In genomic region chr11:82907651-82908607, GRCm38 (mm10) we compare ENCODE assay signal across 8 mouse cellular contexts. TPM values are rescaled to one million over a fixed set of nuclear protein-coding genes. Genes with fewer than 3 reads are reported as not detected.
A peak's percentile ranks its signal among the peaks of the same experiment; 100 is the strongest.
DNase-seq lines count a peak whose midpoint lies in the region; ATAC-seq and TF ChIP-seq lines count a peak whose summit lies in the region.

Gene Nle1 (minus strand): TSS chr11:82908411.

- WGBS in forebrain, embryonic 16.5 days: 1% methylated on average over 71 of the region's 73 CpGs
- 2% methylated on average over 69 of the region's 73 CpGs for WGBS in lung, embryonic 14.5 days
- 1% methylated on average over 73 of the region's 73 CpGs for WGBS in olfactory bulb, adult 2 months
- 2% methylated on average over 73 of the region's 73 CpGs for WGBS in thymus, adult 2 months

- H3K4me3 ChIP-seq in ES-E14 (ENCODE audit: insufficient read depth in 1 of 2, low read depth in 1 of 2, low read length in 2 of 2, poor library complexity in 1 of 2, severe bottlenecking in 1 of 2): peak within 1 kb of the TSS; percentile 79 to 95
- peak within 1 kb of the TSS; percentile 81 for H3K4me3 ChIP-seq in forebrain, embryonic 16.5 days (replicated peaks; ENCODE audit: low read length)
- peak within 1 kb of the TSS; percentile 96 for H3K4me3 ChIP-seq in layer of hippocampus, adult 2 months
- peak within 1 kb of the TSS; percentile 66 for H3K4me3 ChIP-seq in lung, embryonic 14.5 days (ENCODE audit: low read depth, low read length)
- peak within 1 kb of the TSS; percentile 97 for H3K4me3 ChIP-seq in olfactory bulb, adult 2 months (ENCODE audit: insufficient read depth, low read depth, low read length)
- peak within 1 kb of the TSS; percentile 89 for H3K4me3 ChIP-seq in thymus, adult 2 months (ENCODE audit: control insufficient read depth, insufficient read depth, low read length)

- H3K9me3 ChIP-seq in ES-E14 (ENCODE audit: control insufficient read depth, insufficient read depth, low read depth, low read length): no peaks in the 10 kb centered on the region
- no peaks in the 10 kb centered on the region for H3K9me3 ChIP-seq in forebrain, embryonic 16.5 days (ENCODE audit: control insufficient read depth, low read length)
- H3K9me3 ChIP-seq in lung, embryonic 14.5 days (ENCODE audit: low read depth, low read length): no peaks in the 10 kb centered on the region

- peaks cover 26% of the 10 kb centered on the region for H3K36me3 ChIP-seq in ES-E14 (ENCODE audit: control insufficient read depth, insufficient read depth, low read length, poor library complexity, severe bottlenecking)
- H3K36me3 ChIP-seq in forebrain, embryonic 16.5 days (ENCODE audit: control insufficient read depth, insufficient read depth): peaks cover 12% of the 10 kb centered on the region
- H3K36me3 ChIP-seq in lung, embryonic 14.5 days (ENCODE audit: insufficient read depth): peaks cover 38% of the 10 kb centered on the region
- H3K36me3 ChIP-seq in thymus, adult 2 months (ENCODE audit: control insufficient read depth, insufficient read depth, low read length): peaks cover 9% of the 10 kb centered on the region

- peak; percentile 97 for TF ChIP-seq CTCF in layer of hippocampus, adult 2 months (conservative IDR thresholded peaks at IDR 0.05)
- TF ChIP-seq CTCF in lung, embryonic 14.5 days (IDR thresholded peaks at IDR 0.05; ENCODE audit: low read depth): peak; percentile 93
- TF ChIP-seq CTCF in olfactory bulb, adult 2 months (IDR thresholded peaks at IDR 0.05; ENCODE audit: insufficient read depth, low read depth, low read length): peak; percentile 79
- TF ChIP-seq CTCF in thymus, adult 2 months (IDR thresholded peaks at IDR 0.05; ENCODE audit: borderline replicate concordance, control insufficient read depth, extremely low read depth, insufficient read depth, low read length, poor library complexity): peak; percentile 96

- H3K4me2 ChIP-seq in forebrain, embryonic 16.5 days (ENCODE audit: low read length): peak within 1 kb of the TSS; percentile 65
- H3K4me2 ChIP-seq in lung, embryonic 14.5 days: peak within 1 kb of the TSS; percentile 82

- ATAC-seq in forebrain, embryonic 16.5 days: peak; percentile 92
- peak; percentile 77 for ATAC-seq in lung, embryonic 14.5 days (ENCODE audit: insufficient read depth)

- in situ Hi-C loops in ES-E14 (cut with MboI; ENCODE audit: low sequenced_read_pairs in 2 of 2, unreplicated experiment in 2 of 2): no loop called here

- peaks cover 2 to 14% of the 10 kb centered on the region in 2 experiments; a peak in 1 of 4 replicates for H3K4me1 ChIP-seq in ES-E14 (ENCODE audit: control insufficient read depth in 2 of 2, insufficient read depth in 2 of 2, low read length in 2 of 2, poor library complexity in 1 of 2)
- peaks cover 10% of the 10 kb centered on the region for H3K4me1 ChIP-seq in forebrain, embryonic 16.5 days (replicated peaks; ENCODE audit: control insufficient read depth, insufficient read depth, low read length)
- 0 out of 2 replicates have a peak, but pooled peaks cover 4% of the 10 kb centered on the region for H3K4me1 ChIP-seq in lung, embryonic 14.5 days (ENCODE audit: insufficient read depth)
- H3K4me1 ChIP-seq in olfactory bulb, adult 2 months (ENCODE audit: control insufficient read depth, insufficient read depth, low read length): peaks cover 5% of the 10 kb centered on the region
- H3K4me1 ChIP-seq in thymus, adult 2 months (replicated peaks; ENCODE audit: control insufficient read depth, insufficient read depth, low read length): peaks cover 10% of the 10 kb centered on the region

- no peaks in the 10 kb centered on the region for H3K27me3 ChIP-seq in forebrain, embryonic 16.5 days (replicated peaks; ENCODE audit: control insufficient read depth, insufficient read depth, low read length)
- no peaks in the 10 kb centered on the region for H3K27me3 ChIP-seq in lung, embryonic 14.5 days (ENCODE audit: insufficient read depth, low read length)
- H3K27me3 ChIP-seq in thymus, adult 2 months (ENCODE audit: control insufficient read depth, insufficient read depth, low read length): no peaks in the 10 kb centered on the region

- peak; percentile 37; the same call in 1 of the 2 replicates for TF ChIP-seq POLR2A in olfactory bulb, adult 2 months (IDR thresholded peaks at IDR 0.05; ENCODE audit: insufficient read depth, low read depth, low read length)
- TF ChIP-seq POLR2A in thymus, adult 2 months (IDR thresholded peaks at IDR 0.05; ENCODE audit: control insufficient read depth, extremely low read depth, insufficient read depth, low read length, poor library complexity): no peak

- intact Hi-C loops in heart, postnatal 36 days (cut with DNase I): no loop called here

- peak within 1 kb of the TSS; percentile 93 for H3K9ac ChIP-seq in ES-E14 (ENCODE audit: insufficient read depth, low read depth, low read length, poor library complexity, severe bottlenecking)
- peak within 1 kb of the TSS; percentile 79 for H3K9ac ChIP-seq in forebrain, embryonic 16.5 days (replicated peaks; ENCODE audit: low read depth, low read length)
- peak within 1 kb of the TSS; percentile 64 for H3K9ac ChIP-seq in lung, embryonic 14.5 days

- DNase-seq in ES-E14 (ENCODE audit: low read depth, low spot score): peak; percentile 91
- peak; percentile 87 for DNase-seq in cerebellum, adult 11-12 months
- DNase-seq in heart, postnatal 36 days: peak; percentile 94 to 98
- peak; percentile 91 to 97 for DNase-seq in layer of hippocampus, adult 2 months (ENCODE audit: low spot score in 2 of 2)
- DNase-seq in lung, embryonic 14.5 days: peak; percentile 96
- DNase-seq in thymus, adult 2 months: peak; percentile 95

- H3K27ac ChIP-seq in ES-E14 (ENCODE audit: insufficient read depth, low read depth, low read length, poor library complexity, severe bottlenecking): no peak within 1 kb of the TSS
- H3K27ac ChIP-seq in forebrain, embryonic 16.5 days (ENCODE audit: low read length): no peak within 1 kb of the TSS; the same call in 1 of the 2 replicates
- peak within 1 kb of the TSS; percentile 76 for H3K27ac ChIP-seq in layer of hippocampus, adult 2 months
- H3K27ac ChIP-seq in lung, embryonic 14.5 days (ENCODE audit: low read depth): peak within 1 kb of the TSS; percentile 8; the same call in 1 of the 2 replicates
- no peak within 1 kb of the TSS for H3K27ac ChIP-seq in olfactory bulb, adult 2 months (ENCODE audit: insufficient read depth, low read depth, low read length)
- H3K27ac ChIP-seq in thymus, adult 2 months (ENCODE audit: control insufficient read depth, insufficient read depth, low read length): no peak within 1 kb of the TSS

TF ChIP-seq in ES-E14, 5 proteins besides CTCF, POLR2A, EP300 and RAD21:
- TF ChIP-seq HCFC1 (IDR thresholded peaks at IDR 0.05; ENCODE audit: borderline replicate concordance, insufficient read depth, low read length) (0 out of 2 replicates have a peak, but pooled peaks have one; percentile 61), ZNF384 (IDR thresholded peaks at IDR 0.05; ENCODE audit: low read depth, low read length) (no peak)
TF ChIP-seq in ES-E14: peak in this region for 1.

RNA-seq across cellular contexts. Expression of gene Nle1, which starts in this region (rescaled TPM):
- total RNA-seq in ES-E14 (2012; rRNA removed): 61.5 and 97.9 TPM in 2 replicates
- polyA plus RNA-seq in forebrain, embryonic 16.5 days (2015; fragmentation: Nextera tagmentation; extraction: Ambion mirVana): 33.3 and 39.7 TPM in 2 replicates
- total RNA-seq in heart, postnatal 36 days (2021): 10 to 100 TPM; 11.3 to 13.3 TPM
- total RNA-seq in layer of hippocampus, adult 2 months (2021): 10 to 100 TPM; 46.0 to 48.8 TPM
- 33.0 and 37.4 TPM in 2 replicates for polyA plus RNA-seq in lung, embryonic 14.5 days (2014; fragmentation: Nextera tagmentation; extraction: Ambion mirVana)
- not detected in 2 replicates for polyA plus RNA-seq in olfactory bulb, adult 2 months (2012; ENCODE audit: insufficient read depth, insufficient read length, low replicate concordance, missing spikeins)
- 81.4 and 85.8 TPM in 2 replicates for polyA plus RNA-seq in thymus, adult 2 months (2012; rRNA removed)

Comparison
In these comparisons a context has a peak if more than half of its experiments do, and no peak if none do; other contexts are left out.
1. RNA of gene Nle1 (polyA plus RNA-seq): 81.4 to 85.8 TPM in thymus, adult 2 months, 33.3 to 39.7 TPM in forebrain, embryonic 16.5 days and 33.0 to 37.4 TPM in lung, embryonic 14.5 days; not detected in olfactory bulb, adult 2 months; every median in the first group is over 10 times any median in the second.
2. H3K27ac ChIP-seq: peak in layer of hippocampus, adult 2 months (single experiment) and lung, embryonic 14.5 days (single experiment); none in ES-E14 (single experiment), forebrain, embryonic 16.5 days (single experiment), olfactory bulb, adult 2 months (single experiment) and thymus, adult 2 months (single experiment).
3. Peak in every context shown above with its lines, with median percentiles within 50 percentile points of each other: DNase-seq, H3K4me3 ChIP-seq, H3K9ac ChIP-seq and CTCF ChIP-seq.